Mouse (Mus musculus) bone marrow macrophage, adult 2 months (primary cell): ENCODE results near the gene Lamb3. TPM values are rescaled to one million over a fixed set of nuclear protein-coding genes. Genes with fewer than 3 reads are reported as not detected.

Experiments
- H3K27ac ChIP-seq: 2 replicates; pipeline ENCODE4 v1.5.1; 2012; ENCODE audit warnings: low read depth, low read length; ENCODE audit not compliant: insufficient read depth
- H3K4me1 ChIP-seq: 2 replicates; pipeline ENCODE4 v1.6.1; 2012; ENCODE audit warnings: low read length; ENCODE audit not compliant: control insufficient read depth, insufficient read depth
- H3K4me3 ChIP-seq: 2 replicates; pipeline ENCODE4 v1.5.1; 2012; ENCODE audit warnings: mild to moderate bottlenecking, low read length, moderate library complexity; ENCODE audit not compliant: insufficient read depth
- CTCF ChIP-seq: IDR thresholded peaks from 2 replicates; pipeline ENCODE4 v1.5.1; 2012; ENCODE audit warnings: low read depth, mild to moderate bottlenecking, low read length, moderate library complexity
- POLR2A ChIP-seq: IDR thresholded peaks from 2 replicates; pipeline ENCODE4 v1.6.1; 2012; ENCODE audit warnings: mild to moderate bottlenecking, low read depth, low read length, borderline replicate concordance
- polyA plus RNA-seq: library from polyadenylated mRNA; stranded (reverse); fragments of >200 nt; gene quantifications from 2 replicates; pipeline ENCODE4 v1.2.4, GENCODE M21; 2012; ENCODE audit not compliant: missing spikeins, insufficient read depth, insufficient read length

The Lamb3 gene
- polyA plus RNA-seq, 1 experiment = 0.50 TPM

DNA sequence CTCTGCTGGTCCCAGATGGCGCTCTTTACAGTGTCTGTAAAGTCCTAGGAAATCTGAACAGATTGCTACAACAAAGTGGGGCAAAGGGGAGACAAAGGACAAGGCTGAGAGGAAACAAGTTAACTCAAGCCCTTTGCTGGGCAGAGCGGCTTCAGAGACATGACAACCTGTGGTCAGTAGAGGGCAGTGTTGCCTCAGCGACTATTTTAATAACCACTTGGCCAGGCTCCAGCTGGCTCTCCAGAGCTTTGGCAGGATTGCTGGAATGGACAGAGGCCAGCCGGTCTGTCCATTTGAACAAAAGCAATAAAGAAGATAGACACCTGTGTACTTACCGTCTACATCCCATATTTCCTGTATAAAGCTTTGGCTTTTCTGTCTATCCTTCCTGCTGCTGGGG lies 178.6 kb downstream of the Lamb3 start:
- TF ChIP-seq POLR2A (no peak), CTCF (peak; percentile 66)
- H3K4me1 ChIP-seq = no peaks in the 10 kb centered on the region

DNA sequence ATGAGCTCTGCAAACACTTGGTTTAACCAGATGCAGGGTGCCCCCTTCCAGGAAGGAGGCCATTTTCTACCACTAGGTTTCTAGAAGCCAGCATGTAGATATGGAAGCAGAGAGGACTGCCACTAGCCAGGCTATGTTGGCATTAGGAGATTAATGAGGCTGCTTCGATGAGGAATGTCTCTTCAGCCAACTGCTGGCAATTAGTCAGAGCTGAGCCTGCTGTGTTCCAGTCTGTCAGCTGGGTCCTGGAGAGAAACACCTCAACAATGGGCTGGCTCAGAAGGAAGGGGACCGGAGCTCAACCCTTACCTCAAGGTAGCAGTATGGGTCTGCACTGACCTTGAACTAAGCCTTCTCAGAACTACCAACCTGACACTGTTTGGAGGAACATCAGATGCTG lies 179.7 kb downstream of the Lamb3 start:
- TF ChIP-seq POLR2A = no peak
- no peak for TF ChIP-seq CTCF
- Histone ChIP-seq H3K4me1 (no peaks in the 10 kb centered on the region), H3K27ac (no peak overlapping the region), H3K4me3 (no peak overlapping the region)

More for the DNA sequence above, 178.6 kb downstream of the Lamb3 start:
- Histone ChIP-seq H3K4me3 (no peak overlapping the region), H3K27ac (no peak overlapping the region)

DNA sequence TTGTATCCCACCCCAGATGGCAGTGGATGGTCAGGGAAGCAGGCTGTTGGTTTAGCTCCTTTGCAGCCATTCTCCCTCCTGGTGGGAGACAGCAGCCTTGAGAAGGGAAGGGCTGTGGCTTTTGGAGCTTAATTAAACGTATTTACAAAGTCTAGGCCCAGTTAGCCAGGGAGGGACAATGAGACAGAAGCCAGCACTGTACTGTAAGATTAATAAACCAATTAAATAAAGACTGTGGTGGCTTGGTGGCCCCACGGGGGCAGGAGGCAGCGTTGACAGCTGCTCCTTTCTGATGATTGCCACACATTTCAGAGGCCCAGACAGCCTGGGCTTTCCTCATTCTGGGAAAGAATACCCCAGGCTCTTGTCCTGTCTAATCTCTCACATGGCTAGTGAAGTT lies 182.0 kb downstream of the Lamb3 start:
- Histone ChIP-seq H3K4me3 (no peak overlapping the region), H3K4me1 (no peaks in the 10 kb centered on the region)
- TF ChIP-seq POLR2A (no peak), CTCF (no peak)

DNA sequence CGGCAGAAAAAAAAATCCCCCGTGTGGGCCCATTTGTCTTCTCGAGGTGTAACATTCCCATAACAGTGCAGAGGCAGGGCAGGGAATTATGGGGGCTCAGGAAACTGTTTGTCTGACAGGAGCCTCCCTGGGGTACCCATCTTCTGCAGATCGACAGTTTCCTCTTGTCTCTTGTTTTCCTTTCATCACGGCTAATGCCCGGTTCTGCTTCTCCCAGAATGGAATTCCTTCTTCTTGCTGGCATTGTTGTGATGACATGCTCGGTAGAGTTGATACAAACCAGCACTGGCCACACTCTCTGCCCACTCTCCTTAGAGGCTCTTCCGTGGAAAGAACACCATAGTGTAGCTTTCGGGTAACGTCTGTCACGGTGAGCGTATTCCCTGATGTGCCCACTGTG lies 182.5 kb downstream of the Lamb3 start:
- no peak for TF ChIP-seq POLR2A
- TF ChIP-seq CTCF = no peak
- no peak overlapping the region for H3K27ac ChIP-seq

More for the DNA sequence above, 182.0 kb downstream of the Lamb3 start:
- no peak overlapping the region for H3K27ac ChIP-seq

DNA sequence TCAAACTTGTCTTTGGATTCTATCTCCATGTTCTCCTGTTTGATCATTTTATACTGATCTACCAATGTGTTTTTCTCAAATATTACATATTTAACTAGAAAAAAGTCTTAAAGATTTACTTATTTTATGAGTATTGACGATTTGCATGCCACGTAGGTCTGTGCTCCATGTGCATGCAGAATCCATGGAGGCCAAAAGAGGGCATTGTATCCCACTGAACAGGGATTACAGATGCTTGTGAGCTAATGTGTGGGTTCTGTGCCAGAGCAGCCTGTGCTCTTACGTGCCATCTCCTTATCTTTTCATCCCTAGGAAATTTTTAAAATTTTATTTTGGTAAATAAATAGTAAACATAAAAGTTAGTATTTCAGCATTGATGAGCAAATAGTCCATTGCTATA lies 184.8 kb downstream of the Lamb3 start:
- no peak for TF ChIP-seq CTCF
- no peak for TF ChIP-seq POLR2A

More for the DNA sequence above, 182.5 kb downstream of the Lamb3 start:
- Histone ChIP-seq H3K4me1 (no peaks in the 10 kb centered on the region), H3K4me3 (no peak overlapping the region)

More for the DNA sequence above, 184.8 kb downstream of the Lamb3 start:
- Histone ChIP-seq H3K4me1 (no peaks in the 10 kb centered on the region), H3K4me3 (no peak overlapping the region), H3K27ac (no peak overlapping the region)

Other genes with a start within 250 kb of the Lamb3 start
- gene Syt14, start 171.9 kb upstream of the Lamb3 start, polyA plus RNA-seq = not detected in 2 replicates
- 9.8 and 14.3 TPM in 2 replicates for gene Diexf, start 77.4 kb upstream of the Lamb3 start, polyA plus RNA-seq
- not detected in 2 replicates for gene Irf6, start 54.6 kb upstream of the Lamb3 start, polyA plus RNA-seq
- gene A130010J15Rik, start 39.7 kb upstream of the Lamb3 start, polyA plus RNA-seq = 3.8 and 4.2 TPM in 2 replicates
- gene Traf3ip3, start 6.0 kb upstream of the Lamb3 start, polyA plus RNA-seq = 48.6 and 52.3 TPM in 2 replicates
- gene Hsd11b1, start 56.4 kb downstream of the Lamb3 start, polyA plus RNA-seq = 0.77 TPM in 1 of 2 replicates, not detected in the other
- gene G0s2, start 65.5 kb downstream of the Lamb3 start, polyA plus RNA-seq = not detected in 2 replicates
- gene Camk1g, start 162.6 kb downstream of the Lamb3 start, polyA plus RNA-seq = not detected in 2 replicates